Mouse (Mus musculus) forebrain, embryonic 13.5 days (tissue): Measurements from ENCODE around the gene Prdm15. TPM values are rescaled to one million over a fixed set of nuclear protein-coding genes. Genes with fewer than 3 reads are reported as not detected.

ENCODE experiments used
- ATAC-seq: fragments of 200-750 bp; cut with Nextera tagmentation; 2 replicates; pipeline ENCODE4 v1.8.0; 2017
- H3K27ac ChIP-seq: fragments of 300-500 bp; sonication (generic); 2 replicates; pipeline ENCODE4 v1.5.1; 2015; ENCODE audit warnings: inconsistent platforms, mild to moderate bottlenecking, moderate library complexity
- H3K27me3 ChIP-seq: fragments of 300-500 bp; sonication (generic); 2 replicates; pipeline ENCODE4 v1.6.1; 2015; ENCODE audit warnings: mild to moderate bottlenecking, inconsistent platforms
- H3K36me3 ChIP-seq: fragments of 300-500 bp; sonication (generic); 2 replicates; pipeline ENCODE4 v1.6.1; 2015; ENCODE audit warnings: mild to moderate bottlenecking, inconsistent platforms; ENCODE audit not compliant: poor library complexity, severe bottlenecking
- H3K4me1 ChIP-seq: fragments of 300-500 bp; sonication (generic); 2 replicates; pipeline ENCODE4 v1.6.1; 2015; ENCODE audit warnings: inconsistent platforms
- H3K4me2 ChIP-seq: fragments of 300-500 bp; sonication (generic); 2 replicates; pipeline ENCODE4 v1.6.1; 2015; ENCODE audit warnings: inconsistent platforms, mild to moderate bottlenecking, moderate library complexity
- H3K4me3 ChIP-seq: fragments of 300-500 bp; sonication (generic); 2 replicates; pipeline ENCODE4 v1.5.1; 2015; ENCODE audit warnings: mild to moderate bottlenecking, inconsistent platforms
- H3K9ac ChIP-seq: fragments of 300-500 bp; sonication (generic); 2 replicates; pipeline ENCODE4 v1.6.1; 2015; ENCODE audit warnings: mild to moderate bottlenecking, inconsistent platforms
- H3K9me3 ChIP-seq: fragments of 300-500 bp; sonication (generic); replicated peaks from 2 replicates; pipeline ENCODE4 v1.6.1; 2016; ENCODE audit warnings: inconsistent platforms
- WGBS: fragments of 180-500 bp; shearing (Covaris S2); methylation state at CpG from one replicate; pipeline ENCODE4 v1.1.7; 2015; 5-methylcytosine and 5-hydroxymethylcytosine counted together
- polyA plus RNA-seq: library from polyadenylated mRNA; unstranded; fragments of >200 nt; fragmentation: Nextera tagmentation; extraction: Ambion mirVana; gene quantifications from 2 replicates; pipeline ENCODE4 v1.2.1, GENCODE M21; 2015

The Prdm15 gene
- 16.8 and 17.2 TPM in 2 replicates for polyA plus RNA-seq

GRCm38 (mm10) chr16:97851741-97852319 lies at the start of gene Prdm15:
TSS of gene Prdm15 (minus strand) at chr16:97851850.
- Histone ChIP-seq H3K4me3 (peak within 1 kb of the TSS; percentile 97), H3K9me3 (no peaks in the 10 kb centered on the region), H3K9ac (peak within 1 kb of the TSS; percentile 97), H3K27me3 (no peaks in the 10 kb centered on the region), H3K4me1 (peaks cover 27% of the 10 kb centered on the region), H3K27ac (peak within 1 kb of the TSS; percentile 97), H3K36me3 (0 out of 2 replicates have a peak, but pooled peaks cover 16% of the 10 kb centered on the region), H3K4me2 (peak within 1 kb of the TSS; percentile 80)
- WGBS = under 1% methylated on average over 31 of the region's 31 CpGs
- peak; percentile 93 for ATAC-seq

DNA sequence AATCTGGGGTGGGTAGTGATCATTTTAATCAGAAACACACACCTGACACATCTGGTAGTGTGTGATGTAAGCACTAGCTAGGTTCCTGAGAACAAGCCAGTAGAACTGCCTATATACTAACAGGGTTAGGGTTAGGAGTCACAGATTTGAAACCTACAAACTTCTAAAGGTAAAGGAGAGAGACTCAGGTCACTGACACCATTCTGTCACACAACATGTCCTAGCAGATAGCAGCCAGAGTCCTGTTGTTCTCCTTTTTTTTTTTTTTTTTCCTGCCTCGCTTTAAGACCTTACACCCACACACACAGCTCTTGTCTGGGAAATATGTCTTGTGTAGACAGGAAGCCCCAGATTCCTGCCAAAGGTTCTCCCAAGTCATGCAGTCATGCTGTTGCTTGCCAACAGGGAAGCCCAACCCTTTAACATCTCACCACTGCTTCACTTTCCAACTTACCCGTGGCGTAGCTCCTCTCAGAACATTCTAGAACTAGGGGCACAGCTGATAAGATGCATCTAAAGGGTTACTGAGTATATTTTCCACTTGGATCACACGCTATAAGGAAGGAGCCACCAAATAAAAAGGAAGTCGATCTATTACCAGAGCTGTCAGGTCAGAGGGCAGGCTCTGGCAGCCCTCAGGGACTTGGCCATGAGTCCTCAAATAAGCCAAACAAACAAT lies 45.8 kb upstream of the Prdm15 start:
- 84% methylated on average over 5 of the region's 5 CpGs for WGBS
- H3K4me2 ChIP-seq = no peak overlapping the region
- no peak overlapping the region for H3K4me3 ChIP-seq
- no peaks in the 10 kb centered on the region for H3K9me3 ChIP-seq
- H3K4me1 ChIP-seq = no peaks in the 10 kb centered on the region
- no peak for ATAC-seq
- H3K9ac ChIP-seq = no peak overlapping the region
- H3K27ac ChIP-seq = no peak overlapping the region
- no peaks in the 10 kb centered on the region for H3K36me3 ChIP-seq
- H3K27me3 ChIP-seq = no peaks in the 10 kb centered on the region

DNA sequence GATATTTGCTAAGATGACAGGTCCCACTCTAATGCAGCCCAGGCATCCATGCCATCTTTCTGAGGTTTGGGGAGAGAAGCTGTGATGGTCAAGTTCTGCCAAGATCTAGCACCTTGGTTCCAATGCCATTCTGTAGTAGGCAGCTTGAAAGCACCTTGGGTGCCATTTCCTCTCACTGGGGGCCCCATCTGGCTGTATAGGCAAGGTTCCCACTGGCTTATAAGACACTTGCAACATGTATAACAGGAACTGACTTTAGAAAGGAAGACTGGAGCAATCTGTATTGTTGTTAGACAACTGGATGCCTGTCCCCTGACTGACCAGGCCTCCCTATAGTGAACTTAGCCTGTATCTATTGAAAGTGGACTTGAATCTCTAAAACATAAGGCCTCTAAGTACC lies 36.1 kb upstream of the Prdm15 start:
- no peak overlapping the region for H3K9ac ChIP-seq
- no peak overlapping the region for H3K4me3 ChIP-seq
- ATAC-seq = no peak
- H3K4me2 ChIP-seq = no peak overlapping the region
- no peaks in the 10 kb centered on the region for H3K9me3 ChIP-seq
- H3K27me3 ChIP-seq = no peaks in the 10 kb centered on the region
- H3K27ac ChIP-seq = no peak overlapping the region
- 0 out of 2 replicates have a peak, but pooled peaks cover 3% of the 10 kb centered on the region for H3K36me3 ChIP-seq
- H3K4me1 ChIP-seq = no peaks in the 10 kb centered on the region

- 87% methylated on average over 1 of the region's 1 CpGs for WGBS
- no peak overlapping the region for H3K27ac ChIP-seq
Observed at GRCm38 (mm10) chr16:97883696-97884095, 32.0 kb upstream of the Prdm15 start.

GRCm38 (mm10) chr16:97882891-97883290 lies 31.2 kb upstream of the Prdm15 start:
- Histone ChIP-seq H3K9me3 (no peaks in the 10 kb centered on the region), H3K27me3 (no peaks in the 10 kb centered on the region), H3K9ac (no peak overlapping the region), H3K27ac (no peak overlapping the region), H3K36me3 (no peaks in the 10 kb centered on the region), H3K4me1 (no peaks in the 10 kb centered on the region), H3K4me2 (no peak overlapping the region), H3K4me3 (no peak overlapping the region)
- no peak for ATAC-seq

More at GRCm38 (mm10) chr16:97883696-97884095, 32.0 kb upstream of the Prdm15 start:
- ATAC-seq = no peak
- Histone ChIP-seq H3K36me3 (no peaks in the 10 kb centered on the region), H3K9ac (no peak overlapping the region), H3K4me1 (no peaks in the 10 kb centered on the region), H3K27me3 (no peaks in the 10 kb centered on the region), H3K4me2 (no peak overlapping the region), H3K4me3 (no peak overlapping the region), H3K9me3 (no peaks in the 10 kb centered on the region)

- no peak overlapping the region for H3K4me3 ChIP-seq
- no peak overlapping the region for H3K4me2 ChIP-seq
- peaks cover 6% of the 10 kb centered on the region; the same call in 1 of the 2 replicates for H3K36me3 ChIP-seq
- ATAC-seq = no peak
- H3K4me1 ChIP-seq = no peaks in the 10 kb centered on the region
- H3K9me3 ChIP-seq = no peaks in the 10 kb centered on the region
- H3K27me3 ChIP-seq = no peaks in the 10 kb centered on the region
- 90% methylated on average over 1 of the region's 1 CpGs for WGBS
- H3K9ac ChIP-seq = no peak overlapping the region
- no peak overlapping the region for H3K27ac ChIP-seq
Observed at GRCm38 (mm10) chr16:97879134-97879533, 27.5 kb upstream of the Prdm15 start.

- Histone ChIP-seq H3K4me3 (no peak overlapping the region), H3K4me1 (no peaks in the 10 kb centered on the region), H3K4me2 (no peak overlapping the region), H3K27ac (no peak overlapping the region), H3K9ac (no peak overlapping the region), H3K36me3 (peaks cover 9% of the 10 kb centered on the region; the same call in 1 of the 2 replicates), H3K9me3 (no peaks in the 10 kb centered on the region), H3K27me3 (no peaks in the 10 kb centered on the region)
- WGBS = 94% methylated on average over 3 of the region's 3 CpGs
- ATAC-seq = no peak
Observed at GRCm38 (mm10) chr16:97877502-97877901, 25.9 kb upstream of the Prdm15 start.

- Histone ChIP-seq H3K4me1 (no peaks in the 10 kb centered on the region), H3K9me3 (no peaks in the 10 kb centered on the region), H3K36me3 (peaks cover 11% of the 10 kb centered on the region; the same call in 1 of the 2 replicates), H3K27me3 (no peaks in the 10 kb centered on the region), H3K9ac (no peak overlapping the region), H3K27ac (no peak overlapping the region), H3K4me2 (no peak overlapping the region), H3K4me3 (no peak overlapping the region)
- WGBS = 92% methylated on average over 4 of the region's 4 CpGs
- ATAC-seq = no peak
Observed at GRCm38 (mm10) chr16:97875101-97875500, 23.5 kb upstream of the Prdm15 start.

DNA sequence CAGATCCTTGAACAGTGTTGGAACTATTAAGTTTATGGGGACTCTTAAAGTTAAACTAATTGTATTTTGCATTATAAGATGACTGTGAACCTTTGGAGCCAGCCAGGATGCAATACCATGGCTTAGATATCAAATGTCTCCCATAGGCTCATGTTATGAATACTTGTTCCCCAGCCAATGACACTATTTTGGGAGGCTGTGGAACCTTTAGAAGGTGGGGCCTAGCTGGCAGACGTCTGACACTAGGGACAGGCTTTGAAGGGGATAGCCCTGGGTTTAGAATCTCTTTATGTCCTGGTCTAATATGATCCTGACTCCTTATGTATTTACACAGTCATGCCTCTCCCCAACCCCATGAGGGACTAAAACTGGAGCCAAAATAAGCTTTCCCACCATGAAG lies 22.7 kb upstream of the Prdm15 start:
- no peaks in the 10 kb centered on the region for H3K9me3 ChIP-seq
- H3K27ac ChIP-seq = no peak overlapping the region
- H3K4me2 ChIP-seq = no peak overlapping the region
- H3K9ac ChIP-seq = no peak overlapping the region
- H3K36me3 ChIP-seq = peaks cover 11% of the 10 kb centered on the region; the same call in 1 of the 2 replicates
- no peak overlapping the region for H3K4me3 ChIP-seq
- H3K27me3 ChIP-seq = no peaks in the 10 kb centered on the region
- ATAC-seq = no peak
- no peaks in the 10 kb centered on the region for H3K4me1 ChIP-seq
- 75% methylated on average over 1 of the region's 1 CpGs for WGBS

GRCm38 (mm10) chr16:97872657-97873056 lies 21.0 kb upstream of the Prdm15 start:
- H3K4me2 ChIP-seq = no peak overlapping the region
- WGBS = 68% methylated on average over 5 of the region's 5 CpGs

GRCm38 (mm10) chr16:97869193-97870102 lies 17.8 kb upstream of the Prdm15 start:
- WGBS = 74% methylated on average over 6 of the region's 6 CpGs
- ATAC-seq = no peak
- Histone ChIP-seq H3K4me2 (no peak overlapping the region), H3K27ac (no peak overlapping the region), H3K27me3 (no peaks in the 10 kb centered on the region), H3K9ac (no peak overlapping the region), H3K4me3 (no peak overlapping the region), H3K4me1 (no peaks in the 10 kb centered on the region), H3K9me3 (no peaks in the 10 kb centered on the region), H3K36me3 (peaks cover 22% of the 10 kb centered on the region)

More at GRCm38 (mm10) chr16:97872657-97873056, 21.0 kb upstream of the Prdm15 start:
- no peak overlapping the region for H3K9ac ChIP-seq
- no peak for ATAC-seq
- H3K27ac ChIP-seq = no peak overlapping the region
- no peak overlapping the region for H3K4me3 ChIP-seq
- peaks cover 23% of the 10 kb centered on the region for H3K36me3 ChIP-seq
- H3K27me3 ChIP-seq = no peaks in the 10 kb centered on the region
- H3K4me1 ChIP-seq = no peaks in the 10 kb centered on the region
- no peaks in the 10 kb centered on the region for H3K9me3 ChIP-seq

DNA sequence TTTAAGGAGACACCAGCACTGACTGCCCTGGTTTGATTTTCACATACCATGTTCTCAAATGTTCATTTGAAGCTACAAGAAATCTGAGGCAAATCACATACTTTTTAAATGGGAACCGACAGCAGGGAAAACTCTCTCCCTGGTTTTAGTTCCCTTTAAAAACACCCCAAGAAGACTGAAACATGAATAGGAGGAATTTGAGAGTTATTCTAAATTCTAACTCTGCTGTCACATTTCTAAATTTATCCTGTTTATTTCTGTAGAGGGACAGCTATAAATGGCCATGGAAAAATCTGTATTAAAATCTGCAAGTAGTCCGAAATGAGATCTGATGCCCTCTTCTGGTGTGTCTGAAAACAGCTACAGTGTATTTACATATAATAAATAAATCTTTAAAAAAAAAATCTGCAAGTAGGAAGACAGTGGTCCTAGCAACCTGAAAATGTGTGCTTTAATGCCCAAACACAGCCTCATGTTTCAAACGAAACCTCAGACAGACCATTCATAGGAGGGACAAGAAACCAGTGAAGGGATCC lies 12.3 kb upstream of the Prdm15 start:
- Histone ChIP-seq H3K36me3 (peaks cover 16% of the 10 kb centered on the region), H3K4me2 (no peak overlapping the region), H3K9me3 (no peaks in the 10 kb centered on the region), H3K4me1 (no peaks in the 10 kb centered on the region), H3K9ac (no peak overlapping the region), H3K4me3 (no peak overlapping the region), H3K27ac (no peak overlapping the region), H3K27me3 (no peaks in the 10 kb centered on the region)
- no peak for ATAC-seq
- 85% methylated on average over 3 of the region's 3 CpGs for WGBS
